Mouse (Mus musculus) adrenal gland, postnatal 4 days (tissue): ENCODE measurements around the gene Otog. TPM values are rescaled to one million over a fixed set of nuclear protein-coding genes. Genes with fewer than 3 reads are reported as not detected.

Source experiments
- DNase-seq, 2 experiments: peaks; one replicate each; pipeline ENCODE4 v3.0.0; 2021 to 2022; ENCODE audit warnings: low spot score in 2 of 2, mixed read lengths in 2 of 2
- long read RNA-seq, 2 experiments: library from polyadenylated mRNA; stranded (forward); transcript quantifications; one replicate each; pipeline ENCODE4 v2.0.0; 2021
- total RNA-seq, 2 experiments: library from RNA; stranded (reverse); gene quantifications; 2 replicates each; pipeline ENCODE4 v1.2.3; 2021

Gene Otog
- total RNA-seq, result not detected
- long read RNA-seq, experiment 1, result 0 reads
- long read RNA-seq, experiment 2, result 0 reads

- DNase-seq, result no peak
Measured at GRCm38 (mm10) chr7:46240696-46241095, at the start of gene Otog. TSS of gene Otog (plus strand) at chr7:46240987.

- DNase-seq, result no peak
Measured at GRCm38 (mm10) chr7:46195356-46195755, 45.4 kb upstream of the Otog start.

- DNase-seq, result no peak
Measured at GRCm38 (mm10) chr7:46200021-46200420, 40.8 kb upstream of the Otog start.

GRCm38 (mm10) chr7:46201649-46202048 lies 39.1 kb upstream of the Otog start:
- DNase-seq, result no peak

GRCm38 (mm10) chr7:46204046-46204471 lies 36.7 kb upstream of the Otog start:
- no peak for DNase-seq

GRCm38 (mm10) chr7:46204775-46205174 lies 36.0 kb upstream of the Otog start:
- no peak for DNase-seq

GRCm38 (mm10) chr7:46208131-46208530 lies 32.7 kb upstream of the Otog start:
- no peak for DNase-seq

- DNase-seq, result no peak
Measured at GRCm38 (mm10) chr7:46210276-46210675, 30.5 kb upstream of the Otog start.

- no peak for DNase-seq
Measured at GRCm38 (mm10) chr7:46216481-46216880, 24.3 kb upstream of the Otog start.

- DNase-seq, result no peak
Measured at GRCm38 (mm10) chr7:46218415-46218814, 22.4 kb upstream of the Otog start.

- DNase-seq, result no peak
Measured at GRCm38 (mm10) chr7:46220591-46221129, 20.1 kb upstream of the Otog start.

- DNase-seq, result no peak
Measured at GRCm38 (mm10) chr7:46226253-46226652, 14.5 kb upstream of the Otog start.

- no peak for DNase-seq
Measured at GRCm38 (mm10) chr7:46226936-46227335, 13.9 kb upstream of the Otog start.

- no peak for DNase-seq
Measured at GRCm38 (mm10) chr7:46235948-46236347, 4.8 kb upstream of the Otog start.

GRCm38 (mm10) chr7:46236363-46236762 lies 4.4 kb upstream of the Otog start:
- no peak for DNase-seq

GRCm38 (mm10) chr7:46237192-46237591 lies 3.6 kb upstream of the Otog start:
- no peak for DNase-seq

- DNase-seq, result no peak
Measured at GRCm38 (mm10) chr7:46238346-46238745, 2.4 kb upstream of the Otog start, which contains the start of gene Ush1c. TSS of gene Ush1c (minus strand) at chr7:46238503.

GRCm38 (mm10) chr7:46240091-46240490 lies 696 bp upstream of the Otog start:
- DNase-seq, result no peak

GRCm38 (mm10) chr7:46246876-46247275 lies 6.1 kb downstream of the Otog start:
- DNase-seq, result no peak

GRCm38 (mm10) chr7:46247606-46248005 lies 6.8 kb downstream of the Otog start:
- no peak for DNase-seq

- no peak for DNase-seq
Measured at GRCm38 (mm10) chr7:46251841-46252240, 11.1 kb downstream of the Otog start.

GRCm38 (mm10) chr7:46276156-46276555 lies 35.4 kb downstream of the Otog start:
- DNase-seq, result no peak

GRCm38 (mm10) chr7:46279946-46280345 lies 39.2 kb downstream of the Otog start:
- DNase-seq, result peak in 1 of 2 experiments; percentile 28

- DNase-seq, result no peak
Measured at GRCm38 (mm10) chr7:46280896-46281295, 40.1 kb downstream of the Otog start.
